Mouse (Mus musculus) adrenal gland (tissue): ENCODE measurements around the gene Sprr2a3.
"Not testable (repeated sequence)": the region's sequence is repeated elsewhere in the genome, so short reads cannot be mapped to it uniquely, and the experiment has no call there.

Source experiments
- intact Hi-C: fragments of 180-260 bp; cut with DNase I; formaldehyde crosslinking; loops from one replicate; pipeline ENCODE4 v1.15.1; 2025
- long read RNA-seq, 2 experiments: library from polyadenylated mRNA; unstranded; transcript quantifications; one replicate each; pipeline ENCODE4 v2.0.0; 2020; ENCODE audit warnings: borderline replicate concordance in 1 of 2; ENCODE audit not compliant: insufficient replicate concordance in 1 of 2

Gene Sprr2a3
- long read RNA-seq, experiment 1 = 0 reads
- long read RNA-seq, experiment 2 = 0 reads

DNA sequence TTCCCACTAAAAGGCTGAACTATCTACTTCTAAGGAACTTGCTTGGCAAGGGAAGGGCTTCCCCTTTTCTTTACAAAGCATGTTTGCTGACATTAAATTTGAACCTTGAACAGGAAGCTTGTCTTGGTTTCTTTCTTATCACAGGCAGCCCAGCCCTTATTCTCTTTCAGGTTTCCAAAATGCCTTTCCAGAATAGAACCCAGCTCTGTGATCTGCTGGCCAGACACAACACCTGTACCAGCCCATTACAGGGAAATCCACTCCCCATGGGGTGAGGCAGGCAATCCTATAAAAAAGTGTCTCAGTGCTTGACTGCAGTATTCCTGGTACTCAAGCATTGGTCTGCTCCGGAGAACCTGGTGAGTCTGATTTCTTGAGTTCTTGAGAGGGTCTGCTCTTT is at the start of gene Sprr2a3:
Gene Sprr2a3, plus strand, starts transcription at position 317 of the 400 bp plus-strand sequence.
- intact Hi-C loops = not testable (repeated sequence)

DNA sequence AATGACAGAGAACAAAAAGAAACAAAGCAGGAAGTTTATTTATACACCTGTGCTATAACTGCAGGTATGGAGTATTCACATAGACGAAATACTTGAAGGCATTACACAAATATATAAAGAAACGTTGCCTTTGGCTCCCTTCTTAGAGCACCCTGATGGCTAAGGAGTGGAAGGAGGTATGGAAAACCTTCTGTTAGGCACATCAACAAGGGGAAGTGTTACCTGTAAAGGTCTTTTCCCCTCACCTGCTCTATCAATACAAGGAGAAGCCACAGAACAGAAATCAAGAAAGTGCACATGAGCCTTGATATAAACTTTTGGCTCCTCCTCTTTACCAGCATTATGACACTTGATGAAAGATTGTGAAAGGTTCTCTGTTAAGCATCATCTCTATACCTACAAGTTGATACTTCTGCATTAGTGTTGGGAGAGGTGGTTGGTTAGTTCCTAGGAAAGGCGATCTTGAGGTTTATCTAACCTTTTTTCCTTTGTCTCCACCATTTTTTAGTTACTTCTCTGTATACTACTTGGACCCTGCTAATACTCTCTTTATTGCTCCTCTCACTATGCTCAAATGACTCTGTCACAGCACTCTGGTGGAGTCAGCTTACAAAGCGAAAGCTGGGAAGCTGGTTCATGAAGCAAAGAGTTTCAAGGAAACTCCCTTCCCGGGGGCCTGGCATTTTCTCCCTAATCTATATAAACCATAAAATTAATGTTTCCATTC is 48.6 kb upstream of the Sprr2a3 start:
- intact Hi-C loops = not testable (repeated sequence)

DNA sequence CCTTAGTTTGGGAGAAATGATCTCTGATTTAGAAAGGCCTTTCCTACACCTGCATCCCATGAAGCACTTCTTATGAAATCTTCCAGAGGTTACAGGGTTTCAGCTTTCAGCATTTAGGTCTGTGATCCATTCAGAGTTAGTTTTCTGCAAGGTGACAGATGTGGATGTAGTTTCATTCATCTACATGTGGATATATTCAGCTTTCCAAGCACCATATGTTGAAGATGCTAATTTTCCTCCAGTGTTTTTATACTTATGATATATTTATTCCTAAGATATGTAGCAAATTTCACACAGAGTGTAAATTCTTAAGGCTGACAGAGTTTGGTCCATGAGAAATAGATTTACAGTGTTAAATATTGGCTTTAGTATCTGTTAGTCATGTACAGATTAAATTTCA is 46.5 kb upstream of the Sprr2a3 start:
- intact Hi-C loops = not testable (repeated sequence)

DNA sequence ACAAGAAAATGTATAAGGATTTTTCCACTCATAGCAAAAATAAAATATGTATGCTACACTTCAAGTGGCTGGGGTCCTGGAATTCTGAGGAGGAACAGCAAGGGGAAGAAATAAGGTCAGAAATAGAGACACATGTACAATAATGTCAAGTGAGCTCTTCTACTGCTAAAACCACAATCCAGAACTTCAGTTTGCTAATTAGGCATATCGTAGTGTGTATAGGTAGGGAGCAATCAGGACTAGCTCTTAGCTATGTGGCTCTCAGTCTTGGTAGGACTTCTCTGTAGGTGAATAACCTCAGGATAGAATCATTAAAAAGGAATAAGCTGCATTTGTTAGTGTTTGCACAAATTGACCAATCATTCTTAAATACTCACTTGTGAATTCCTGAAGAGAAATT is 46.0 kb upstream of the Sprr2a3 start:
- intact Hi-C loops = not testable (repeated sequence)

DNA sequence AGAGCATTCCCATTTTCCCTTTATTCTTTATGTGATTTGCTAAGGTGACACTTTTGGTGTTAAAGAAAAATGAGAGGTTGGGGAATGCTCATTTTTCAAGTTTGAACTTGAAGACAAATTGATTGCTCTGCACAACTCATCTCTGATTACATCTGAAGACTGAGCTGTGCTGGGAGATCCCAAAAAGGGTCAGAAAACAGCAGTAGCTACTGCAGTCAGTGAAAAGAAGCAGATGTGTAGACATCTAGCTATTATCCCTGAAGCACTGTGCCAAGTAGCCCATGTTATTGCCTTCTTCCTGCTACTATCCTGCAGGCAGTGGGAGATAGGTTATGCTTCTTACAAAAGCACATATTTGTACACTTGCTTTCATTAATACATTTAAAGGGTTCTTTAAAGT is 40.4 kb upstream of the Sprr2a3 start:
- intact Hi-C loops = not testable (repeated sequence)

DNA sequence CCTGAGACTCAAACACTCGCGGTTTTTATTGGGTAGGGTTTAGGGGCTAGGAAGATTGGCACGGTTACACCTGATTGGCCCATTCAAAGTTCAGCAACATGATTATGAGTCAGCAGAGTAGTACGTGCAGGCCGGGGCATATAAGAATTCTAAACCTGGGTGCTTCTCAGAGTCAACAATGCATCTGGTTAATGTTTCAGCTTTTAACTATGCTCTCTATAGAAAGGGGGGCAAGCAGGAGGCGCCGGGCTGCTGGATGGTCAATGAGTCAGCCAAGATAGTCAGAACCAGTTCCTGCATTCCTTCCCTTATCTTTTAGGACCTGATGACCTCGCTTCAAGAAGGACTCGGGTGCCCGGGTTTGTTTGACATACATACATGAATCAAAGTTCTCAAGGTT is 39.0 kb upstream of the Sprr2a3 start:
- intact Hi-C loops = not testable (repeated sequence)

DNA sequence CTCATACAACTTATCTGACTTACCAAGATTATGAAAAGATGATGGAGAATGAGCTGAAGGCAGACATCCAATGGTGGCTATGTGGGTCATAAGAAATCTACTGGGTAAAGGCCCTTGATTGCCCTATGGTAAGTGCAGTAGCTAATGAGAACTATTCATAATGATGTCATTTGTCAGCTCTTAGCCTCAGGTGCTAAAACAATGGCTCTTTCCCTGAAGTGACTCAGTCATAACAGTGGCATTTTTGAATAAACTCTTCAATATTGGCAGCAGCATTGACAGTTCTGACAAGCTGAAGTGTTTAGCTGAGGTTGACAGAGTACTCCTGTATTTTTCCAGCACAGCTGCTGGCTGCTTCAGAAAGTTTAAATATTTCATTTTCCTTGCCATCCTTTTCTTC is 36.7 kb upstream of the Sprr2a3 start:
- intact Hi-C loops = not testable (repeated sequence)

DNA sequence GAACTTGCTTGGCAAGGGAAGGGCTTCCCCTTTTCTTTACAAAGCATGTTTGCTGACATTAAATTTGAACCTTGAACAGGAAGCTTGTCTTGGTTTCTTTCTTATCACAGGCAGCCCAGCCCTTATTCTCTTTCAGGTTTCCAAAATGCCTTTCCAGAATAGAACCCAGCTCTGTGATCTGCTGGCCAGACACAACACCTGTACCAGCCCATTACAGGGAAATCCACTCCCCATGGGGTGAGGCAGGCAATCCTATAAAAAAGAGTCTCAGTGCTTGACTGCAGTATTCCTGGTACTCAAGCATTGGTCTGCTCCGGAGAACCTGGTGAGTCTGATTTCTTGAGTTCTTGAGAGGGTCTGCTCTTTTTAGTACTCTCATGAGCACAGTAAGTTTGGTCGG is 34.8 kb upstream of the Sprr2a3 start:
- intact Hi-C loops = not testable (repeated sequence)

DNA sequence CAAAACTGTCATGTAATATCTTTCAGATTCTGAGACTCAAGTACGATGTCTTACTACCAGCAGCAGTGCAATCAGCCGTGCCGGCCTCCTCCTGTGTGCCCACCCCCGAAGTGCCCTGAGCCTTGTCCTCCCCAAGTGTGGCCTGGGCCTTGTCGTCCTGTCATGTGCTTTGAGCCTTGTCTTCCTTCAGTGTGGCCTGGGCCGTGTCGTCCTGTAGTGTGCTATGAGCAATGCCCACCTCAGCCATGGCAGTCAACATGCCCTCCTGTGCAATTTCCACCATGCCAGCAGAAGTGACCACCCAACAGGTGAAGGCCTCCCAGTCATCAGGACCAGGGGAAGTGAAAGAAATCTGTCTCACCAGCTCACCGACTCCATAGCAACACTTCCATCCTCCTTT is 31.4 kb upstream of the Sprr2a3 start:
- intact Hi-C loops = not testable (repeated sequence)

DNA sequence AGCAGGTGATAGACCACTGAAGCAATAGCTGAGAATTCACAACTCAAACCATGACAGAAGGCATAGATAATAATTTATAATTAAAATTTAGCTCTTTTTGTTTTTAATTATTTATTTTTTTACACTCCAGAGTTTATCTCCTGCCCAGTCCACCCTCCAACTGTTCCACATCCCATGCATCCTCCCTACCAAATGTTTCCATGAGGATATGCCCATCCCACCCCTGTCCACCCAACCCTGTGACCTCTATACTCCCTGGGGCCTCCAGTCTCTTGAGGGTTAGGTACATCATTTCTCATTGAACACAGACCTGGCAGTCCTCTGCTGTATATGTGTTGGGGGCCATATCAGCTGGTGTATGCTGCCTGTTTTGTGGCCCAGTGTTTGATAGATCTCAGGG is 26.7 kb upstream of the Sprr2a3 start:
- intact Hi-C loops = not testable (repeated sequence)

DNA sequence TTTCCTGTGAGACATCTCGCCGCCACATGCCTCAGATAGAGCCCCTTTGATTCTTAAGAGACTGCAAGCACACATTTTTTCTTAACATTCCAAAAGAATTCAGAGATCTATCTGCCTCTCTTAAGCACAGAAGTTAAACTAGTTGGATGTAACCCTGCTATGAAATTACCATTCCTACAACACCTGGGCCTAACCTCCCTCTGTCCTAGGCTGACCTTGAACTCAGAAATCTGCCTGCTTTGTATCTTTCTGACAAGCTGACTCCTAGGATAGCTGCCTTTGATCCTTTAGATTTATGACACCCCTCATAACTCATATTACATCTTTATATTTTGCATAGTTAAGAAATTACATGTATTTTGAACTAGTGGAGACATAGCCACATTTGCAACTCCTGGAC is 21.8 kb upstream of the Sprr2a3 start:
- intact Hi-C loops = not testable (repeated sequence)

DNA sequence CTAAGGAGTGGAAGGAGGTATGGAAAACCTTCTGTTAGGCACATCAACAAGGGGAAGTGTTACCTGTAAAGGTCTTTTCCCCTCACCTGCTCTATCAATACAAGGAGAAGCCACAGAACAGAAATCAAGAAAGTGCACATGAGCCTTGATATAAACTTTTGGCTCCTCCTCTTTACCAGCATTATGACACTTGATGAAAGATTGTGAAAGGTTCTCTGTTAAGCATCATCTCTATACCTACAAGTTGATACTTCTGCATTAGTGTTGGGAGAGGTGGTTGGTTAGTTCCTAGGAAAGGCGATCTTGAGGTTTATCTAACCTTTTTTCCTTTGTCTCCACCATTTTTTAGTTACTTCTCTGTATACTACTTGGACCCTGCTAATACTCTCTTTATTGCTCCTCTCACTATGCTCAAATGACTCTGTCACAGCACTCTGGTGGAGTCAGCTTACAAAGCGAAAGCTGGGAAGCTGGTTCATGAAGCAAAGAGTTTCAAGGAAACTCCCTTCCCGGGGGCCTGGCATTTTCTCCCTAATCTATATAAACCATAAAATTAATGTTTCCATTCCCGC is 13.7 kb upstream of the Sprr2a3 start:
- intact Hi-C loops = not testable (repeated sequence)

DNA sequence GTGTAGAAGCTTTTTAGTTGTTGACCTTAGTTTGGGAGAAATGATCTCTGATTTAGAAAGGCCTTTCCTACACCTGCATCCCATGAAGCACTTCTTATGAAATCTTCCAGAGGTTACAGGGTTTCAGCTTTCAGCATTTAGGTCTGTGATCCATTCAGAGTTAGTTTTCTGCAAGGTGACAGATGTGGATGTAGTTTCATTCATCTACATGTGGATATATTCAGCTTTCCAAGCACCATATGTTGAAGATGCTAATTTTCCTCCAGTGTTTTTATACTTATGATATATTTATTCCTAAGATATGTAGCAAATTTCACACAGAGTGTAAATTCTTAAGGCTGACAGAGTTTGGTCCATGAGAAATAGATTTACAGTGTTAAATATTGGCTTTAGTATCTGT is 11.7 kb upstream of the Sprr2a3 start:
- intact Hi-C loops = not testable (repeated sequence)

DNA sequence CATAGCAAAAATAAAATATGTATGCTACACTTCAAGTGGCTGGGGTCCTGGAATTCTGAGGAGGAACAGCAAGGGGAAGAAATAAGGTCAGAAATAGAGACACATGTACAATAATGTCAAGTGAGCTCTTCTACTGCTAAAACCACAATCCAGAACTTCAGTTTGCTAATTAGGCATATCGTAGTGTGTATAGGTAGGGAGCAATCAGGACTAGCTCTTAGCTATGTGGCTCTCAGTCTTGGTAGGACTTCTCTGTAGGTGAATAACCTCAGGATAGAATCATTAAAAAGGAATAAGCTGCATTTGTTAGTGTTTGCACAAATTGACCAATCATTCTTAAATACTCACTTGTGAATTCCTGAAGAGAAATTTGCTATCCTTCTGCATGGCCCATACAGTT is 11.2 kb upstream of the Sprr2a3 start:
- intact Hi-C loops = not testable (repeated sequence)

DNA sequence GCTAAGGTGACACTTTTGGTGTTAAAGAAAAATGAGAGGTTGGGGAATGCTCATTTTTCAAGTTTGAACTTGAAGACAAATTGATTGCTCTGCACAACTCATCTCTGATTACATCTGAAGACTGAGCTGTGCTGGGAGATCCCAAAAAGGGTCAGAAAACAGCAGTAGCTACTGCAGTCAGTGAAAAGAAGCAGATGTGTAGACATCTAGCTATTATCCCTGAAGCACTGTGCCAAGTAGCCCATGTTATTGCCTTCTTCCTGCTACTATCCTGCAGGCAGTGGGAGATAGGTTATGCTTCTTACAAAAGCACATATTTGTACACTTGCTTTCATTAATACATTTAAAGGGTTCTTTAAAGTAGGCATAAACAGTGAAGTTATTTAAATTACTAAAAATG is 5.6 kb upstream of the Sprr2a3 start:
- intact Hi-C loops = not testable (repeated sequence)

DNA sequence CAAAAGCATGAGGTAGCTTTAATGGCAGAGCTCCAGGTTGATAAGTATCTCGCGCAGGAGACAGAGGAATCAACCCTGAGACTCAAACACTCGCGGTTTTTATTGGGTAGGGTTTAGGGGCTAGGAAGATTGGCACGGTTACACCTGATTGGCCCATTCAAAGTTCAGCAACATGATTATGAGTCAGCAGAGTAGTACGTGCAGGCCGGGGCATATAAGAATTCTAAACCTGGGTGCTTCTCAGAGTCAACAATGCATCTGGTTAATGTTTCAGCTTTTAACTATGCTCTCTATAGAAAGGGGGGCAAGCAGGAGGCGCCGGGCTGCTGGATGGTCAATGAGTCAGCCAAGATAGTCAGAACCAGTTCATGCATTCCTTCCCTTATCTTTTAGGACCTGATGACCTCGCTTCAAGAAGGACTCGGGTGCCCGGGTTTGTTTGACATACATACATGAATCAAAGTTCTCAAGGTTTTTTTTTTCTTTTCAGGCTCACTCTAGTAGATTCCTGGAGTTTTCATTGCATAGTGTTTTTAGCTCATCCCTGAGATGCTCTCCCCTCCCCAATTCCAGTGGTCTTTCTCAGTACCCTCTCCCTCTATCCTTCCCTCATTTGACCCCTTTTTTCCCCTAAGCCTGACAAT is 4.1 kb upstream of the Sprr2a3 start:
- intact Hi-C loops = not testable (repeated sequence)

DNA sequence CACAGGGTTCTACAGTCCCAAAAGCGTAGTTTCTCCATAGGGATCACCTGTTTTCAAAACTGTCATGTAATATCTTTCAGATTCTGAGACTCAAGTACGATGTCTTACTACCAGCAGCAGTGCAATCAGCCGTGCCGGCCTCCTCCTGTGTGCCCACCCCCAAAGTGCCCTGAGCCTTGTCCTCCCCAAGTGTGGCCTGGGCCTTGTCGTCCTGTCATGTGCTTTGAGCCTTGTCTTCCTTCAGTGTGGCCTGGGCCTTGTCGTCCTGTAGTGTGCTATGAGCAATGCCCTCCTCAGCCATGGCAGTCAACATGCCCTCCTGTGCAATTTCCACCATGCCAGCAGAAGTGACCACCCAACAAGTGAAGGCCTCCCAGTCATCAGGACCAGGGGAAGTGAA is 3.3 kb downstream of the Sprr2a3 start:
- intact Hi-C loops = not testable (repeated sequence)

DNA sequence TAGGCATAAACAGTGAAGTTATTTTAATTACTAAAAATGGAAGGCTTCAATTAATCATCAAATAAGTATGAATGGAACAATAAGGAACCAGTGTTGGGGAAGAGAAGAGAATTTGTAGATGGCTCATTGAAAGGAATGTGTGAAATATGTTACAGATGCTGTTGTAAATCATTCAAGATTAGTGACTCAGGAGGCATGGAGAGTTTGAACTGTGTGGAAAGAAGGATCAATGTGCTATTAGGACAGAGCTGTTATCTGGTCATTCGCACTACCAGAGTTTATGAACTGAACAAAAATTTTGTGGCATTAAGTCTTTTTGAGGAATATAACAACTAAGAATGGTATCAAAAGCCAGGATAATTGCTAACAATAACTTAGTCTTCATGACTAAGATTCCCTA is 22.2 kb downstream of the Sprr2a3 start:
- intact Hi-C loops = no loop called here

DNA sequence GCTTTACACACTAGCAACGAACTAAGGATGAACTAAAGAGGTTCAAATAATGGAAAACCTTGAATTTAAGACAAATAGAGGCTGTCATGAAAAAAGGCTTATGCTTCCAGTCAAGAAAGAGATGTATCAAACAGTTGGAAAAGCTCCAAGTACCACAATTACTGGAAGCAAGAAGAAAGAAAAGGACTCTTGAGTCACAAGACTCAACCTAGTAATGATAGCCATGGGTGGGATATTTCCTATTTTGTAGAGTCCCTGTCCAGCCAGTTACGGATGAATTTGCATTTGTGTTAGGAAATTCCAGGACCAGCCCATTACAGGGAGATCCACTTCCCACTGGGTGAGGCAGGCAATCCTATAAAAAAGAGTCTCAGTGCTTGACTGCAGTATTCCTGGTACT is 31.1 kb downstream of the Sprr2a3 start, which contains the start of gene Sprr2b:
Gene Sprr2b, plus strand, starts transcription at position 301 of the 400 bp plus-strand sequence.
- intact Hi-C loops = no loop called here

DNA sequence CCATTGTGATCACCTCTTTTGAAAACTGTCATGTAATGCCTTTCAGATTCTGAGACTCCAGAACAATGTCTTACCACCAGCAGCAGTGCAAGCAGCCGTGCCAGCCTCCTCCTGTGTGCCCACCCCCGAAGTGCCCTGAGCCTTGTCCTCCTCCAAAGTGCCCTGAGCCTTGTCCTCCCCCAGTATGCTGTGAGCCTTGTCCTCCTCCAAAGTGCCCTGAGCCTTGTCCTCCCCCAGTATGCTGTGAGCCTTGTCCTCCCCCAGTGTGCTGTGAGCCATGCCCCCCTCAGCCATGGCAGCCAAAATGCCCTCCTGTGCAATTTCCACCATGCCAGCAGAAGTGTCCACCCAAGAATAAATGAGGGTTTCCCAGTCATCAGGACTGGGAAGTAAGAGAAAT is 32.2 kb downstream of the Sprr2a3 start:
- intact Hi-C loops = no loop called here

DNA sequence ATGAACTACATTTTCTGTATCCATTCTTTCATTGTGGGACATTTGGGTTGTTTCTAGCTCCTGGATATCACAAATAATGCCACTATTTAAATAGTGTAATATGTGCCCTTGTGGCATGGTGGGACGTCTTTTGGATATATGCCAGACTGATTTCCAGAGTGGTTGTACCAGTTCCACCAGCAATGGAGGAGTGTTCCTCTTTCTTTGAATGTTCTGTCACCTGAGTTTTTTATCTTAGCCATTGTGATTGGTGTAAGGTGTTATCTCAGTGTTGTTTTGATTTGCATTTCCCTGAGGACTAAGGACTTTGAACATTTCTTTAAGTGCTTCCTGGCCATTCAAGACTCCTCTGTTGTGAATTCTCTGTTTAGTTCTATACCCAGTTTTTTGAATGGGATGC is 51.1 kb downstream of the Sprr2a3 start:
- intact Hi-C loops = no loop called here

DNA sequence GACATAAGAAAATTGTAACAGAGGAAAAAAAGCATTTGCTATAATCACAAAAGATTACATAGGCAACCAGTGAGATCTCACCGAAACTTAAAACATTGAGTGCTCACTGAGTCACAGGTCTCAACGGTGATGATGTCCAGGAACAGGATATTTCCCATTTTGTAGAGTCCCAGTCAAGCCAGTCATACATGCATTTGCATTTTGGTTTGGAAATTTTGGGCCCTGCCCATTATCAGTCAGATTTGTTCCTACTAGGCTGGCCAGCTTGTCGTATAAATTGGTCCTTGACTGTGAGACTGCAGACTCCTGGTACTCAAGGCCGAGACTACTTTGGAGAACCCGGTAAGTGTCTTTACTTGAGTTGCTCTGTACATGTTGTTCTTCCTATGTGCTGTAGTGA is 53.6 kb downstream of the Sprr2a3 start, which contains the start of gene Sprr2d:
Gene Sprr2d, plus strand, starts transcription at position 301 of the 400 bp plus-strand sequence.
- intact Hi-C loops = no loop called here
